Mouse (Mus musculus) bone marrow, adult 2 months (tissue): ENCODE results near the gene Pnma3.
"Not testable (repeated sequence)": the region's sequence is repeated elsewhere in the genome, so short reads cannot be mapped to it uniquely, and the experiment has no call there.

Source experiments
- CTCF ChIP-seq: fragments of 200-500 bp; IDR thresholded peaks from 2 replicates; pipeline ENCODE4 v1.5.1; 2011; ENCODE audit warnings: low read length, control low read depth; ENCODE audit not compliant: control insufficient read depth, insufficient read depth
- POLR2A ChIP-seq: fragments of 200-500 bp; IDR thresholded peaks from 2 replicates; pipeline ENCODE4 v1.6.1; 2011; ENCODE audit warnings: low read depth, mild to moderate bottlenecking, control low read depth, low read length, borderline replicate concordance; ENCODE audit not compliant: control insufficient read depth

DNA sequence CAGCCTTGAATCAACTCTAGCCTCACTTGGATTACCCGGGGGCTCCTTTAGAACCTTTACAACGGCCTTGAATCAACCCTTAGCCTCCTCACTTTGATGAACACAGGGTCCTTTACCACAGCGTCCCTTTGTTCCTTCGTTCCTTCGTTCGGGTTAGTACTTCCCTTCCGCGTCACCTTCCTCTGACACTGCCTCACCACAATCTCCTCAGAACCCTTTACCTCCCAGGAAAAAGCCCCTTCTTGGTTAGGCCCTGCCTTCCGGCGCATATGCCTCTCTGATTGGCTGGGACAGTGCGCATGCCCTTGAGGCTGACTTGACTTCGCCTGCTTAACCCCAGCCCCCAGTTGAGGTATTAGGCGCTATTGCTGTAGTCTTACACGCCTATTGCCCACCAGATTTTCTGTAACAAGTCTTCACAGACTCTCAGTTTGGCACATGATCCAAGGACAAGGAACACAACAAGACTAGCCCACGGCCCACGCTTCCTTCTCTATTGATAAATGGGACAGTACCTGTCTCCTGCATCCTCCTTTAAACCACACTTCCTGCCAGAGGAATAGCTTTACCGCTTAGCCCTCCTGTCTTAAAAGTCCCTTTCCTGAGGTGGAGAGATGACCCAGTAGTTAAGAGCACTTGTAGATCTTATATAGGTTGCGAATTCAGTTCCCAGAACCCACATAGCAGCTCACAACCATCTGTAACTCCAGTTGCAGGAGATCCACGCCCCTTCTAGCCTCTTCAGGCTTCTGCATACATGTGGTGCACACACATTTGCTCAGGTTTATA lies 17.9 kb downstream of the Pnma3 start, which contains the start of gene Xlr4a:
- not testable (repeated sequence) for TF ChIP-seq CTCF, POLR2A
